Mouse (Mus musculus) heart, postnatal 14 days (tissue): ENCODE data around the gene Tesk1. TPM values are rescaled to one million over a fixed set of nuclear protein-coding genes. Genes with fewer than 3 reads are reported as not detected.
"Not testable (repeated sequence)": the region's sequence is repeated elsewhere in the genome, so short reads cannot be mapped to it uniquely, and the experiment has no call there.

Source experiments
- DNase-seq, 2 experiments: peaks; one replicate each; pipeline ENCODE4 v3.0.0; 2021 to 2022
- intact Hi-C: fragments of 180-260 bp; cut with DNase I; formaldehyde crosslinking; loops from one replicate; pipeline ENCODE4 v1.15.1; 2025
- total RNA-seq, 2 experiments: library from RNA; stranded (reverse); gene quantifications; 2 replicates each; pipeline ENCODE4 v1.2.3; 2021

Gene Tesk1
- total RNA-seq, 2 experiments from 2014 or later: 32.3 to 35.7 TPM

DNA sequence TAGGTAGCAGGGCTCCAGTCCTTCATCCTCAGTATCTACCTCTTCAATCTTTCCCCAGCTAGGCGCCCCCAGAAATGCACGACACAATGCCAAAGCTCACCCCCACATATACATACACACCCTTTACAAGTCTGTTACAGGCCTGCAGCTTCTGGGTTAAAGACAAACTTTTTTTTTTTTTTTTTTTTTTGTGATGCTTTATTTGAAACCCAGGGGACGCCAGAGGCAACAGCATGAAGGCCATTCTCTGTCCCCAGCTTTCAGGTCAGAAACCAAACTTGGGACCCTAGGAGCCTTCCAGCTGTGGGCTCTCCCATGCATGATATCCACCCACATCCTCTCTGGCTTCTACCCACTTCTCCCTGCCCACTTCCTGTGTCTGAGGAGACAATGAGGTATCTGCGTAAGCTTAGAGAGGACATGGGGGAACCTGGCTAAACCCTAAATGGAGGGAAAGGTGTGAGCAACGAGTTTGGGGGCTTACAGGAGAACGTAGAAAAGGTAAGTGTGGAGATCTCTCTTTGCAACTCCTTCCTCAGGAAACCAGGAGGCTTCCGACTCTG lies 40.2 kb downstream of the Tesk1 start:
- intact Hi-C loops: no loop called here
- no peak for DNase-seq

DNA sequence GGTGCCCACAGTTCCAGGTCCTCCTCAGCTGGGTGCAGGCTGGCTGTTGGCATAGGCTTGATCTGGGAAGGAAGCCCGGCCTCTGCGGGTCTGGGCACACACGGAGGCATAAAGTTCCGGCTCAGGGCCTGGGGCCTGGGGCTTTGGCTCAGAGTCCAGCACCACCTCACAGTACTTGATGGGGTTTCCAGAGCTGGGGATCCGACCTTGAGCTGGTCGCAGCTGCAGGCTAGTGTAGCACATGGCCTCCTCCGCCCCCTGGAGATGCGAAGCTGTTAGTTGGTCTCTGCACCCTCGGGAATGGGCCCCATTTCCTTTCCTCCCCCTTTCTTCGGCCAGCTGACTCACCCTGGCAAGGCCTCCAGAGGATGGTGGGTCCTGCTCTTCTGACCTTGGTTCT lies 40.9 kb downstream of the Tesk1 start:
- intact Hi-C loops: no loop called here
- DNase-seq: no peak

DNA sequence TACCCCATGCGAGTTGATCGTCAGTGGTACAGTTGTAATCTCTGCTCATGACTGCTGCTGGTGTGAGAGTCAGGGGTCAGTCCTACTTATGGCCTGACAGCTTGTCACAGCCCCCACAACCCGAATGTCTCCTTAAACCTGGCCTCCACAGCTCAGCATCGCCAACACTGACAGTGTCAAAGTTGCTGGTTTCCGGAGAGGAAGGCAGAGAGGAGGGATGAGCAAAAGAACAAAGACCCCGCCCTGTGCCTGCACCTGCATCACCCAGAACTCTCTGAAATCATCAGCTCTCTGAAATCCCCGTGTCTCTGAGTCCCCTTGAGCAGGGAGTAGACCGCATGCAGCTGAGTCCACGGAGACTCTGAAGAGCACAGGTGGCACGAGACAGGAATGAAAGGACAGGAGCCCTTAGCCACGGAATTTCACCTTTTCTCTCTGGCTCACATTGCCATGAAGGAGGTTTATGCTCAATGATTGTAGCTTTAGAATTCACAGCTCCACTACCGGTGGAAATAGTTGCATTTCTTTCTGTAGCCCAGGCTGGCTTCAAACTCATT lies 41.9 kb downstream of the Tesk1 start, which contains the start of gene Sit1:
Sit1 (minus strand) TSS at position 200 of the 557 bp plus-strand sequence.
- intact Hi-C loops: no loop called here
- no peak for DNase-seq

DNA sequence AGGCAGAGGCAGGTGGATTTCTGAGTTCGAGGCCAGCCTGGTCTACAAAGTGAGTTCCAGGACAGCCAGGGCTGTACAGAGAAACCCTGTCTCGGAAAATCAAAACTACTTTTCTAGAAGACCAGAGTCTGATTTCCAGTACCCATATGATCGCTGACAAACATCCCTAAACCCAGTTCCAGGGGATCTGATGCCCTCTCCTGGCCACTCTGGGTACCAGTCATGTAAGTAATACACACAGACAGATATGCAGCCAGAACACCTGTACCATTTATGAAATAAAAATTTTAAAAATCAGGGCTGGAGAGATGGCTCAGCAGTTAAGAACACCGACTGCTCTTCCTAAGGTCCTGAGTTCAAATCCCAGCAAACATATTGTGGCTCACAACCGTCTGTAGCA lies 43.9 kb downstream of the Tesk1 start:
- intact Hi-C loops: not testable (repeated sequence)

DNA sequence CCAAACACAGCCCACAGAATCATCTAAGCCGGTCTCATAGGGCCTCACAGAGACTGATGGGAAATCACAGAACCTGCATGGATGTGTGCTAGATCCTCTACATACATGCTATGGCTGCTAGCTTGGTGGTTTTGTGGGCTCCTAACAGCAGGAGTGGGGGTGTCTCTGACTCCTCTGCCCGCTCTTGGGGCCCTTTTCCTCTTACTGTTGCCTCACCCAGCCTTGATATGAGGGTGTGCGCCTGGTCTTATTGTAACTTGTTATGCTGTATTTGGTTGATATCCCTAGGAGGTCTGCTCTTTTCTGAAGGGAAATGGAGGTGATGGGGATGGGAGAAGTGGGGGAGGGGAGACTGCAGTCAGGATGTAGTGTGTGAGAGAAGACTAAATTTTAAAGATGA lies 47.9 kb downstream of the Tesk1 start:
- no peak for DNase-seq
- intact Hi-C loops: loop anchor here (1.0 kb wide), 1 partner anchor 69 kb away; no protein-coding TSS in a partner anchor

More for the DNA sequence above, 43.9 kb downstream of the Tesk1 start:
- DNase-seq: not testable (repeated sequence)

DNA sequence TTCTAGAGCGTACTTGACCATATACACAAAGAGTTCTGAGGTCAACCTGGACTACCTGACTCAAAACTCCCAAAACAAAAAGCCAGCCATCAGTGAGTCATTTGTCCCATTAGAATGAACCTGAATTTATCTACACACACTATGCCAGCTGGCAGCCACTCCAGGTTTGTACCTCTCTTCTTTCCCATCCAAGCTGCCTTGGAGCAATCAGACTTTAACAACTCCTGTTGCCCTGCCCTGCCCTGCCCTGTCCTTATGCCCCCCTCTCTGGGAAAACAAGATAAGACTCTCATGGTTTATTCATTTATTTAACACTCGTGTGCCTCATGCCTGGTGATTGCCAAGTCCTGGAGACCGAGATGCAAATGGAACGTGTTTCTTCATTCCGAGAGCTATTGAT lies 49.1 kb downstream of the Tesk1 start:
- no peak for DNase-seq
- intact Hi-C loops: no loop called here

DNA sequence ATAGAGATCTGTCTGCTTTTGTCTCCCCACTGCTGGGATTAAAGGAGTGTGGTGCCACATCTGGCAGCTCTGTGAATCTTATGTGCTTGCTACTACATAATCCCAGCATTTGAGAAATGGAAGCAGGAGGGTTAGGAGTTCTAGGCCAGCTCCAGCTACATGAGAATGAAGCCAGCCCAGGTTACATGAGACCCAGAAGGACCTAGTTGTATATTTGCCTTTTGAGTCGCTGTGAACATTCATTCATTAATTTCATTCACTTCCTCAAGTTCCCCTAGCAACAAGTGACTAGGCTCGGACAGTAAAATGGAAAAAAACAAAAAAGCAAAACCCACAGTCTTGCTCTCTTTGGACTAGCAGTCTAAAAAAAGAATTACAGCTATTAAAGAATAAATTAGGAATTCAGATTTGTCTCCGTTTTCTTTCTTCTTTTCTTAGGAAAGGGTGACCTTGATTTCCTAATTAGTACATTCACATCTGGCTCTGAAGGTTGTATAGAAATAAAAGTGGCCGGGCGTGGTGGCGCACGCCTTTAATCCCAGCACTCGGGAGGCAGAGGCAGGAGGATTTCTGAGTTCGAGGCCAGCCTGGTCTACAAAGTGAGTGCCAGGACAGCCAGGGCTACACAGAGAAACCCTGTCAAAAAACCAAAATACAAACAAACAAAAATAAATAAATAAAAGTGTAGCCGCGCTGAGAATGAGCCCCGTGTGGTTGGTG lies 50.5 kb downstream of the Tesk1 start:
- intact Hi-C loops: no loop called here
- no peak for DNase-seq

DNA sequence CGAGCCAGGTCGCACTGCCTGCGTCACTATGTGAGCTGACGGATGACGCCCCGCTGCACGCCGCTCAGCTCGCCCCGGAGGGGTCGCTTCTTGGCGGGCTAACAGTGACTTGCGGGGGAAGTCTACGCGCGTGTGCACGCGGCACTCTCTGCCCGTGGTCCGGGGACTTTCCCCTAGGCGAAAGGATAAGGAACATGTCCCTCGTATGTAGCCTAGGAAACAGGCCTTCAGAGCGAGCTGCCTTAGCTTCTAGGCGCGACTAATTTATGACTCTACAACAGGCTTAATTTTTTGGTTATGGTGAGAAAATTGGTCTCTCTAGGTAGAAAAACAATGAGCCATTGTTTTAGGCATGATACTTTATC lies 51.1 kb downstream of the Tesk1 start, which contains the start of gene Ccdc107:
Ccdc107 (plus strand) TSS at position 80 of the 365 bp plus-strand sequence.
- intact Hi-C loops: no loop called here
- DNase-seq: peak; percentile 87 to 92

DNA sequence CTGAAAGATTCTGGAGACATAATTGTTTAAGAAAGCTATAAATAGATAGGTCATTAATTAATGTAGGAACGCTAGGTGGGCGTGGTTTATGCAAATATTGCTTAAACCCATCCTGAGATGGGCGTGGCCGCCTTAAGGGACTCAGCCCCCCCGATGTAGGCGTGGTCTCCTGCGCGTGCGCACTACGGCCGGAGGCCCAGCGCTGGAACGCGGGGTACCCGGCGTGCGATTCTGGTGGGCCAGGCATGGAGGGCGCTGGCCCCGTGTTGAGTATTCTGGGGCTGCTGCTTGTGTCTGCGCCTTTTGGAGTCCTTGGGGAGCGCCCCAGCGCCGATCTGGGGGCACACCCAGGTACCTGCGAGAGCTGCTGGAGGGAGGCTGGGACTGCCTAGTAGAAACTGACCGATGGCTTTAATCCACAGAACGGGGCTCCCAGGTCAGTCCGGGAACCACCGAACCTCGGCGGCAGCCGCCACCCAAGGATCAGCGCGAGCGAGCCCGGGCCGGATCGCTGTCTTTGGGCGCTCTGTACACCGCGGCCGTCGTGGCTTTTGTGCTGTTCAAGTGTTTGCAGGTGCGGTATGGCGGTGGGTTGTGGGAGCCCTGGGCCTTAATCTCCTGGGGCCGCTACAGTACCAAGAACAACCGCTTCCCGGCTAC lies 51.6 kb downstream of the Tesk1 start:
- DNase-seq: peak; percentile 98
- intact Hi-C loops: no loop called here

DNA sequence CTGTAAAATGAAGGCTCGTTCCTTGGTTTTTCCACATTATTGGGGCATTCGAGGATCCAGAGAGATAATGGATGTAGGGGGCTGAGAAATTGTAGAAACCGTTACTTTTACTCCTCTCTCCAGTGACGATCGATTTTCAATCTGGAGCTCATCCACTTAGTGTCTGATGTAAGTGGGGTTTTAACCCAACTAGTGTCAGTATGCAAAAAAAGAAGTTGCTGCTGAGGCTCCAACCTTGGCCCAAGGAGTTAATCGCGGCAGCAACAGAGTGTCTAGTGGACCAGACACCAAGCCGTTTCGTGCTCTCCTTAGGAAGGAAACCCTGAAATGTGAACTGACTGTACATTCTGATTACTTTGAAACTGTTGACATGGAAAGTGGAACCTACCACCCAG lies 52.1 kb downstream of the Tesk1 start:
- intact Hi-C loops: no loop called here
- DNase-seq: no peak

DNA sequence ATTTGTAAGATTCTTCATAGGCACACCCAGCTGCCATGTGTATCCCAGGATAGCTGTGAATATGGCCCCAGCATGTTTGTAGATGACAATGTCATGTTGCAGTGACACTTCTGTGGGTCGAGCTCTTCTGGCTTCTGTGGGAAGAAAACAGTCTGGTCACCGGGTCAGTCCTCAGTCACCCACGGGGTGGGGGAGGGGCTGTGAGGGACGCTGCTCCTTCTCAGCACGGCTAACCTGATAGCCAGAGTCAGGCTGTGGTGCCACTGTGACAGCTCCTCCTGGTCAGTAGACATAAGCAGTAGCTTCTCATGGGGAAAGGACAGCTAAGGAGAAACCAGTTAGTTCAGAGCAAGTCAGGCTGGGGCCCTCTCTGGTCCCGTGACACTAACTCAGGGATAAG lies 54.8 kb downstream of the Tesk1 start:
- intact Hi-C loops: loop anchor here (5.0 kb wide), 1 partner anchor 36 kb away; no protein-coding TSS in a partner anchor
- no peak for DNase-seq

DNA sequence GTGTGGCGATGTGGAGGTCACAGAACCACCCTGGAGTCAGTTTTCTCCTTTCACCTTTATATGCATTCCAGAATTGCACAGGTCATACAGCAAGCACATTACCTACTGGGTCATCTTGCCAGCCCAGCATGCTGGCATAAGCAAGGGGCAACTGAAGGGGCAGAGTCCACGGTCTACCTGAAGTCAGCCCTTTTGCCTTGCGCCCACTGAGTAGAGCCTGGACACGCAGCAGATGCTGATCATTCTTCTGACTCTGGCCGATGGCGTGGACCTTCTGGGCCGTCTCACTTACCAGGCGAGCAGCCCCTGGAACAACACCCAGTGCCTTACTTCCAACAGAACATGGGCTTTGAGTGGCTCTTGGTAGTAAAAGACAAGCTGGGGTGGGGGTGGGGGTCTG lies 55.7 kb downstream of the Tesk1 start:
- no peak for DNase-seq
- intact Hi-C loops: loop anchor here (5.0 kb wide), 1 partner anchor 35 kb away; no protein-coding TSS in a partner anchor

Other genes starting within 250 kb of the Tesk1 start
- gene Atp8b5, start 174.8 kb upstream of the Tesk1 start, total RNA-seq: under 1 TPM in 1 of 2 experiments, not detected in 1; 0.10 TPM
- 10 to 100 TPM; 43.8 to 51.1 TPM for gene Rusc2, start 60.0 kb upstream of the Tesk1 start, total RNA-seq
- gene Fam166b, start 12.8 kb upstream of the Tesk1 start, total RNA-seq: under 1 TPM in 1 of 2 experiments, not detected in 1; 0.38 TPM
- gene Cd72, start 12.7 kb downstream of the Tesk1 start, total RNA-seq: under 1 TPM; 0.59 to 0.88 TPM
- gene Sit1, start 41.8 kb downstream of the Tesk1 start, total RNA-seq: 1 to 10 TPM in 1 of 2 experiments, not detected in 1; 1.4 TPM
- 10 to 100 TPM; 25.9 to 27.1 TPM for gene Ccdc107, start 51.0 kb downstream of the Tesk1 start, total RNA-seq
- 1 to 10 TPM; 1.6 to 2.8 TPM for gene Arhgef39, start 57.8 kb downstream of the Tesk1 start, total RNA-seq
- under 1 TPM; 0.17 TPM for gene Car9, start 65.0 kb downstream of the Tesk1 start, total RNA-seq
- gene Tpm2, start 81.8 kb downstream of the Tesk1 start, total RNA-seq: 10 to 100 TPM; 34.2 to 38.5 TPM
- 10 to 100 TPM; 47.1 to 49.2 TPM for gene Creb3, start 120.4 kb downstream of the Tesk1 start, total RNA-seq
- 100 to 1,000 TPM; 111 to 135 TPM for gene Tln1, start 120.8 kb downstream of the Tesk1 start, total RNA-seq
- gene Rgp1, start 136.8 kb downstream of the Tesk1 start, total RNA-seq: 10 to 100 TPM; 32.3 to 41.6 TPM
- 10 to 100 TPM; 14.3 to 14.6 TPM for gene Gba2, start 136.9 kb downstream of the Tesk1 start, total RNA-seq
- not detected for gene Msmp, start 142.6 kb downstream of the Tesk1 start, total RNA-seq
- 10 to 100 TPM; 40.6 to 43.6 TPM for gene Npr2, start 190.0 kb downstream of the Tesk1 start, total RNA-seq
- under 1 TPM; 0.22 to 0.37 TPM for gene Spag8, start 211.7 kb downstream of the Tesk1 start, total RNA-seq
- gene Hint2, start 214.5 kb downstream of the Tesk1 start, total RNA-seq: 100 to 1,000 TPM; 122 to 128 TPM
- 10 to 100 TPM; 16.4 TPM for gene Tmem8b, start 227.0 kb downstream of the Tesk1 start, total RNA-seq
- gene Fam221b, start 227.2 kb downstream of the Tesk1 start, total RNA-seq: under 1 TPM; 0.10 to 0.19 TPM